Comparison of ENCODE assay signal across 10 mouse cellular contexts in genomic region chr2:106412158-106412557, GRCm38 (mm10).
"Had no signal": no experiment of that assay in that cellular context is flagged by ENCODE, and none has a peak within 500 bp of the region (broad histone marks: within the 10 kb centered on the region; RNA-seq: fewer than 3 reads in every experiment).

No protein-coding gene starts in this region.

- H3K9ac ChIP-seq: intestine, embryonic 15.5 days; liver, embryonic 12.5 days; neural tube, embryonic 13.5 days had no signal

- H3K4me2 ChIP-seq: intestine, embryonic 15.5 days; liver, embryonic 12.5 days; neural tube, embryonic 13.5 days had no signal

- H3K27ac ChIP-seq: intestine, embryonic 15.5 days; left cerebral cortex, adult 2 months; liver, embryonic 12.5 days had no signal

- DNase-seq: kidney, adult 18-20 months; kidney, postnatal 10 days; kidney, postnatal 4 days; right cerebral cortex, adult 18-20 months; right cerebral cortex, postnatal 25 days; thymus, postnatal 36 days had no signal

- H3K36me3 ChIP-seq: intestine, embryonic 15.5 days; liver, embryonic 12.5 days; neural tube, embryonic 13.5 days had no signal

- H3K27me3 ChIP-seq: intestine, embryonic 15.5 days; liver, embryonic 12.5 days; neural tube, embryonic 13.5 days had no signal

- ATAC-seq: intestine, embryonic 15.5 days; liver, embryonic 12.5 days had no signal

- H3K4me3 ChIP-seq: intestine, embryonic 15.5 days; left cerebral cortex, adult 2 months; liver, embryonic 12.5 days; neural tube, embryonic 13.5 days had no signal

- H3K9me3 ChIP-seq: intestine, embryonic 15.5 days; liver, embryonic 12.5 days; neural tube, embryonic 13.5 days had no signal

- H3K4me1 ChIP-seq: intestine, embryonic 15.5 days; liver, embryonic 12.5 days had no signal
